Comparison of ENCODE assay signal across 10 mouse cellular contexts in genomic region chr4:106633281-106634085, GRCm38 (mm10). TPM values are rescaled to one million over a fixed set of nuclear protein-coding genes. Genes with fewer than 3 reads are reported as not detected.
A peak's percentile ranks its signal among the peaks of the same experiment; 100 is the strongest.
DNase-seq lines count a peak whose midpoint lies in the region; ATAC-seq lines count a peak whose summit lies in the region.
"Had no signal": no experiment of that assay in that cellular context is flagged by ENCODE, and none has a peak within 500 bp of the region (broad histone marks: within the 10 kb centered on the region; RNA-seq: fewer than 3 reads in every experiment).

No protein-coding gene starts in this region.

- peak; percentile 34 for DNase-seq in gastrocnemius, postnatal 14 days
- DNase-seq in gastrocnemius, postnatal 4 days (ENCODE audit: low spot score in 2 of 2) = no peak
- DNase-seq in limb, embryonic 10.5 days (ENCODE audit: low spot score) = no peak
- no peak for DNase-seq in liver, embryonic 11.5 days (ENCODE audit: low spot score)
- DNase-seq: lung, postnatal 14 days had no signal

- no peak for ATAC-seq in limb, embryonic 12.5 days (ENCODE audit: insufficient number of reproducible peaks, insufficient read depth, low FRiP score, low TSS enrichment, low read depth)
- no peak for ATAC-seq in hindbrain, embryonic 16.5 days
- ATAC-seq in neural tube, embryonic 14.5 days (ENCODE audit: low read depth) = peak; percentile 68
- ATAC-seq in liver, embryonic 12.5 days = no peak
- ATAC-seq in liver, embryonic 11.5 days (replicated peaks; ENCODE audit: low FRiP score) = no peak

- no peak overlapping the region for H3K4me2 ChIP-seq in limb, embryonic 12.5 days
- peak overlapping the region; percentile 35; the same call in 1 of the 2 replicates for H3K4me2 ChIP-seq in hindbrain, embryonic 16.5 days (ENCODE audit: low read length)
- H3K4me2 ChIP-seq in neural tube, embryonic 14.5 days (ENCODE audit: low read depth, low read length) = peak overlapping the region; percentile 15; the same call in 1 of the 2 replicates
- H3K4me2 ChIP-seq in liver, embryonic 12.5 days = no peak overlapping the region
- no peak overlapping the region for H3K4me2 ChIP-seq in liver, embryonic 11.5 days

- no peaks in the 10 kb centered on the region for H3K9me3 ChIP-seq in limb, embryonic 12.5 days
- no peaks in the 10 kb centered on the region for H3K9me3 ChIP-seq in limb, embryonic 10.5 days (replicated peaks)
- no peaks in the 10 kb centered on the region for H3K9me3 ChIP-seq in hindbrain, embryonic 16.5 days (ENCODE audit: control insufficient read depth, low read length)
- no peaks in the 10 kb centered on the region for H3K9me3 ChIP-seq in neural tube, embryonic 14.5 days (ENCODE audit: control insufficient read depth, low read length)
- H3K9me3 ChIP-seq in liver, embryonic 12.5 days (replicated peaks) = no peaks in the 10 kb centered on the region
- no peaks in the 10 kb centered on the region for H3K9me3 ChIP-seq in liver, embryonic 11.5 days (ENCODE audit: control insufficient read depth, low read length)

- WGBS in limb, embryonic 12.5 days = 25% methylated on average over 8 of the region's 8 CpGs
- WGBS in limb, embryonic 10.5 days = 40% methylated on average over 8 of the region's 8 CpGs
- 23% methylated on average over 8 of the region's 8 CpGs for WGBS in hindbrain, embryonic 16.5 days
- 15% methylated on average over 8 of the region's 8 CpGs for WGBS in neural tube, embryonic 14.5 days
- WGBS in liver, embryonic 12.5 days (ENCODE audit: insufficient replicate concordance) = 33% methylated on average over 8 of the region's 8 CpGs
- WGBS in liver, embryonic 11.5 days = 39% methylated on average over 8 of the region's 8 CpGs

- intact Hi-C loops in gastrocnemius, postnatal 14 days (cut with DNase I; ENCODE audit: low total_unique reads) = loop anchor here (5.0 kb wide), 1 partner anchor 39 kb away; no protein-coding TSS in a partner anchor

- H3K36me3 ChIP-seq in limb, embryonic 12.5 days = no peaks in the 10 kb centered on the region
- no peaks in the 10 kb centered on the region for H3K36me3 ChIP-seq in limb, embryonic 10.5 days
- H3K36me3 ChIP-seq in hindbrain, embryonic 16.5 days (ENCODE audit: control insufficient read depth, insufficient read depth, low read length) = no peaks in the 10 kb centered on the region
- no peaks in the 10 kb centered on the region for H3K36me3 ChIP-seq in neural tube, embryonic 14.5 days (ENCODE audit: control insufficient read depth, insufficient read depth, low read length)
- H3K36me3 ChIP-seq in liver, embryonic 12.5 days = no peaks in the 10 kb centered on the region
- H3K36me3 ChIP-seq in liver, embryonic 11.5 days (ENCODE audit: control insufficient read depth, insufficient read depth, low read length) = no peaks in the 10 kb centered on the region

- peak overlapping the region; percentile 56 for H3K27ac ChIP-seq in limb, embryonic 12.5 days
- no peak overlapping the region for H3K27ac ChIP-seq in limb, embryonic 10.5 days
- peak overlapping the region; percentile 78 for H3K27ac ChIP-seq in hindbrain, embryonic 16.5 days (ENCODE audit: low read depth, low read length)
- peak overlapping the region; percentile 81 for H3K27ac ChIP-seq in neural tube, embryonic 14.5 days (ENCODE audit: low read depth, low read length)
- H3K27ac ChIP-seq in liver, embryonic 12.5 days = no peak overlapping the region
- no peak overlapping the region for H3K27ac ChIP-seq in liver, embryonic 11.5 days (ENCODE audit: low read depth, low read length)

- H3K4me1 ChIP-seq in limb, embryonic 12.5 days (replicated peaks) = peaks cover 25% of the 10 kb centered on the region
- peaks cover 32% of the 10 kb centered on the region for H3K4me1 ChIP-seq in limb, embryonic 10.5 days
- peaks cover 27% of the 10 kb centered on the region for H3K4me1 ChIP-seq in hindbrain, embryonic 16.5 days (ENCODE audit: control insufficient read depth, insufficient read depth, low read depth, low read length)
- peaks cover 20% of the 10 kb centered on the region for H3K4me1 ChIP-seq in neural tube, embryonic 14.5 days (ENCODE audit: control insufficient read depth, insufficient read depth, low read length)
- H3K4me1 ChIP-seq in liver, embryonic 12.5 days = no peaks in the 10 kb centered on the region
- H3K4me1 ChIP-seq in liver, embryonic 11.5 days (replicated peaks; ENCODE audit: control insufficient read depth, insufficient read depth, low read length) = no peaks in the 10 kb centered on the region; the same call in 1 of the 2 replicates

- peaks cover 6% of the 10 kb centered on the region for H3K27me3 ChIP-seq in limb, embryonic 12.5 days
- H3K27me3 ChIP-seq in limb, embryonic 10.5 days (ENCODE audit: low read depth, poor library complexity, severe bottlenecking) = peaks cover 24% of the 10 kb centered on the region; the same call in 1 of the 2 replicates
- no peaks in the 10 kb centered on the region for H3K27me3 ChIP-seq in hindbrain, embryonic 16.5 days (replicated peaks; ENCODE audit: control insufficient read depth, insufficient read depth, low read length)
- H3K27me3 ChIP-seq in neural tube, embryonic 14.5 days (ENCODE audit: control insufficient read depth, insufficient read depth, low read length) = no peaks in the 10 kb centered on the region
- peaks cover 43% of the 10 kb centered on the region for H3K27me3 ChIP-seq in liver, embryonic 12.5 days (replicated peaks)
- no peaks in the 10 kb centered on the region; the same call in 1 of the 2 replicates for H3K27me3 ChIP-seq in liver, embryonic 11.5 days (replicated peaks; ENCODE audit: control insufficient read depth, insufficient read depth, low read length)

- no peak overlapping the region for H3K4me3 ChIP-seq in limb, embryonic 12.5 days (replicated peaks)
- no peak overlapping the region for H3K4me3 ChIP-seq in limb, embryonic 10.5 days
- H3K4me3 ChIP-seq in hindbrain, embryonic 16.5 days (ENCODE audit: low read length) = no peak overlapping the region
- H3K4me3 ChIP-seq in neural tube, embryonic 14.5 days (ENCODE audit: low read depth, low read length) = no peak overlapping the region
- no peak overlapping the region for H3K4me3 ChIP-seq in liver, embryonic 12.5 days
- no peak overlapping the region for H3K4me3 ChIP-seq in liver, embryonic 11.5 days (ENCODE audit: low read depth, low read length)

- H3K9ac ChIP-seq in limb, embryonic 12.5 days (replicated peaks) = no peak overlapping the region
- H3K9ac ChIP-seq in hindbrain, embryonic 16.5 days (ENCODE audit: low read depth, low read length) = peak overlapping the region; percentile 39; the same call in 1 of the 2 replicates
- 0 out of 2 replicates have a peak overlapping the region, but pooled peaks have one; percentile 11 for H3K9ac ChIP-seq in neural tube, embryonic 14.5 days (replicated peaks; ENCODE audit: low read depth, low read length)
- H3K9ac ChIP-seq in liver, embryonic 12.5 days = no peak overlapping the region
- no peak overlapping the region for H3K9ac ChIP-seq in liver, embryonic 11.5 days (ENCODE audit: low read depth, low read length)

RNA-seq across cellular contexts. Expression of gene Ttc22, which starts 11.3 kb away (rescaled TPM):
- under 1 TPM; 0.09 to 0.10 TPM for total RNA-seq in gastrocnemius, postnatal 14 days (2021)
- under 1 TPM; 0.29 to 0.44 TPM for total RNA-seq in gastrocnemius, postnatal 4 days (2021)
- 0.31 and 0.33 TPM in 2 replicates for polyA plus RNA-seq in limb, embryonic 12.5 days (2016; fragmentation: Nextera tagmentation; extraction: Ambion mirVana)
- polyA plus RNA-seq in limb, embryonic 10.5 days (2016; fragmentation: Nextera tagmentation; extraction: Ambion mirVana) = 0.14 TPM in 1 of 2 replicates, not detected in the other
- 1.5 and 1.6 TPM in 2 replicates for polyA plus RNA-seq in hindbrain, embryonic 16.5 days (2015; fragmentation: Nextera tagmentation; extraction: Ambion mirVana)
- 1.7 and 3.0 TPM in 2 replicates for polyA plus RNA-seq in neural tube, embryonic 14.5 days (2014; fragmentation: Nextera tagmentation; extraction: Ambion mirVana)
- polyA plus RNA-seq in liver, embryonic 12.5 days (2016; fragmentation: Nextera tagmentation; extraction: Ambion mirVana) = 0.05 and 0.07 TPM in 2 replicates
- 0.12 TPM in 2 replicates for polyA plus RNA-seq in liver, embryonic 11.5 days (2014; fragmentation: Nextera tagmentation; extraction: Ambion mirVana)

RNA-seq across cellular contexts. Expression of gene Lexm, which starts 16.4 kb away (rescaled TPM):
- not detected for total RNA-seq in gastrocnemius, postnatal 14 days (2021)
- total RNA-seq in gastrocnemius, postnatal 4 days (2021) = not detected
- 0.24 and 0.73 TPM in 2 replicates for polyA plus RNA-seq in limb, embryonic 12.5 days (2016; fragmentation: Nextera tagmentation; extraction: Ambion mirVana)
- polyA plus RNA-seq in limb, embryonic 10.5 days (2016; fragmentation: Nextera tagmentation; extraction: Ambion mirVana) = 0.15 TPM in 2 replicates
- polyA plus RNA-seq in hindbrain, embryonic 16.5 days (2015; fragmentation: Nextera tagmentation; extraction: Ambion mirVana) = 0.17 TPM in 1 of 2 replicates, not detected in the other
- not detected in 2 replicates for polyA plus RNA-seq in neural tube, embryonic 14.5 days (2014; fragmentation: Nextera tagmentation; extraction: Ambion mirVana)
- polyA plus RNA-seq in liver, embryonic 12.5 days (2016; fragmentation: Nextera tagmentation; extraction: Ambion mirVana) = 0.17 and 0.26 TPM in 2 replicates
- 0.30 and 0.52 TPM in 2 replicates for polyA plus RNA-seq in liver, embryonic 11.5 days (2014; fragmentation: Nextera tagmentation; extraction: Ambion mirVana)
- total RNA-seq: adrenal gland, adult 18-20 months had no signal

RNA-seq across cellular contexts. Expression of gene Pars2, which starts 17.4 kb away (rescaled TPM):
- 1 to 10 TPM; 2.6 to 2.9 TPM for total RNA-seq in gastrocnemius, postnatal 14 days (2021)
- total RNA-seq in gastrocnemius, postnatal 4 days (2021) = 1 to 10 TPM; 5.2 to 6.4 TPM
- 14.3 and 18.0 TPM in 2 replicates for polyA plus RNA-seq in limb, embryonic 12.5 days (2016; fragmentation: Nextera tagmentation; extraction: Ambion mirVana)
- polyA plus RNA-seq in limb, embryonic 10.5 days (2016; fragmentation: Nextera tagmentation; extraction: Ambion mirVana) = 18.8 and 20.2 TPM in 2 replicates
- polyA plus RNA-seq in hindbrain, embryonic 16.5 days (2015; fragmentation: Nextera tagmentation; extraction: Ambion mirVana) = 9.3 and 10.8 TPM in 2 replicates
- 8.8 and 9.9 TPM in 2 replicates for polyA plus RNA-seq in neural tube, embryonic 14.5 days (2014; fragmentation: Nextera tagmentation; extraction: Ambion mirVana)
- 6.9 and 7.5 TPM in 2 replicates for polyA plus RNA-seq in liver, embryonic 12.5 days (2016; fragmentation: Nextera tagmentation; extraction: Ambion mirVana)
- 11.5 and 11.7 TPM in 2 replicates for polyA plus RNA-seq in liver, embryonic 11.5 days (2014; fragmentation: Nextera tagmentation; extraction: Ambion mirVana)

RNA-seq across cellular contexts. Expression of gene Ttc4, which starts 45.3 kb away (rescaled TPM):
- total RNA-seq in gastrocnemius, postnatal 14 days (2021) = 10 to 100 TPM; 22.3 to 24.8 TPM
- 10 to 100 TPM; 28.8 to 32.3 TPM for total RNA-seq in gastrocnemius, postnatal 4 days (2021)
- 107 and 122 TPM in 2 replicates for polyA plus RNA-seq in limb, embryonic 12.5 days (2016; fragmentation: Nextera tagmentation; extraction: Ambion mirVana)
- polyA plus RNA-seq in limb, embryonic 10.5 days (2016; fragmentation: Nextera tagmentation; extraction: Ambion mirVana) = 110 and 132 TPM in 2 replicates
- 140 and 152 TPM in 2 replicates for polyA plus RNA-seq in hindbrain, embryonic 16.5 days (2015; fragmentation: Nextera tagmentation; extraction: Ambion mirVana)
- 128 and 134 TPM in 2 replicates for polyA plus RNA-seq in neural tube, embryonic 14.5 days (2014; fragmentation: Nextera tagmentation; extraction: Ambion mirVana)
- polyA plus RNA-seq in liver, embryonic 12.5 days (2016; fragmentation: Nextera tagmentation; extraction: Ambion mirVana) = 45.2 and 48.6 TPM in 2 replicates
- 72.3 and 74.8 TPM in 2 replicates for polyA plus RNA-seq in liver, embryonic 11.5 days (2014; fragmentation: Nextera tagmentation; extraction: Ambion mirVana)

Comparison
In these comparisons a context has a peak if more than half of its experiments do, and no peak if none do; other contexts are left out.
1. H3K27ac ChIP-seq: peak in limb, embryonic 12.5 days (single experiment), hindbrain, embryonic 16.5 days (single experiment) and neural tube, embryonic 14.5 days (single experiment); none in limb, embryonic 10.5 days (single experiment), liver, embryonic 12.5 days (single experiment) and liver, embryonic 11.5 days (single experiment).
2. H3K4me2 ChIP-seq: peak in hindbrain, embryonic 16.5 days (single experiment) and neural tube, embryonic 14.5 days (single experiment); none in limb, embryonic 12.5 days (single experiment), liver, embryonic 12.5 days (single experiment) and liver, embryonic 11.5 days (single experiment).
3. H3K9ac ChIP-seq: peak in hindbrain, embryonic 16.5 days (single experiment) and neural tube, embryonic 14.5 days (single experiment); none in limb, embryonic 12.5 days (single experiment), liver, embryonic 12.5 days (single experiment) and liver, embryonic 11.5 days (single experiment).